Mouse (Mus musculus) kidney, postnatal 36 days (tissue): ENCODE measurements at regions not wholly inside any gene's neighbourhood (a gene's known extent, or its start where the extent isn't known, plus 50 kb on each side); places are given as distances from the start of the nearest gene placed in this dataset.

Source experiments
- DNase-seq, 2 experiments: peaks; one replicate each; pipeline ENCODE4 v3.0.0; 2021 to 2022; ENCODE audit warnings: mixed read lengths in 2 of 2

- no peak for DNase-seq
These were observed 141.9 kb downstream of the Cryba4 start for GRCm38 (mm10) chr5:112110306-112110969.

DNA sequence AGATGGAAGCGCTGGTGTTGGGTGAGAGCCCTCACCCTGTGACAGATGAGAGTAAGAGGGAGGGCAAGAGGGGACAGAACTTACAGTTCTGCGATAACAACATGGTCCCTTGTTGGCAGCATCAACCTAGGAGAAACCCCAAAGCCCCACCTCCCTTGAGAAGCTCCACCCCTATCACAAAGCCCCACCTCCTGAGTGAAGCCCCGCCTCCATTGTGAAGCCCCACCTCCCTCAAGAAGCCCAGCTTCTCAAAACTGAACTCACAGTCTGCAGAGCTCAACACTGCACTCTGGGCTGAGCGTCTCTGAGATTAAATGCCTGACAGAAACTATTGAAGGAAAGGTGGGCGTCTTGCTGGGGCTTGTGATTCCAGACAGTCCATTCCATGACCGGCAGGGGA is 131.6 kb downstream of the Cryba4 start:
- DNase-seq = no peak

- DNase-seq = no peak
These were observed 130.8 kb downstream of the Cryba4 start for GRCm38 (mm10) chr5:112121554-112121953.

DNA sequence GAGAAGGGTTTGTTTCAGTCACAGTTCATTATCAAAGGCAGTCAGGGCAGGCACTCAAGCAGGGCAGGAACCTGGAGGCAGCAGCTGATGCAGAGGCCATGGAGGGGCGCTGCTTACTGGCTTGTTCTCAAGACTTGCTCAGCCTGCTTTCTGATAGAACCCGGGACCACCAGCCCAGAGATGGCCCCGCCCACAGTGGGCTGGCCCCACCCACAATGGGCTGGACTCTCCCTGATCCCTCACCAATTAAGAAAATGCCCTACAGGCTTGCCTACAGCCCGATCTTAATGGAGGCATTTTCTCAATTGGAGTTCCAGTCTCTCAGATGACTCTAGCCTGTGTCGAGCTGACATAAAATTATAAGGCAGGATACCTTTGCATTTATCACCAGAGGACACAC is 129.7 kb downstream of the Cryba4 start:
- DNase-seq = no peak

- peak; percentile 5 to 26 for DNase-seq
These were observed 125.1 kb downstream of the Cryba4 start for GRCm38 (mm10) chr5:112127171-112127570.

DNA sequence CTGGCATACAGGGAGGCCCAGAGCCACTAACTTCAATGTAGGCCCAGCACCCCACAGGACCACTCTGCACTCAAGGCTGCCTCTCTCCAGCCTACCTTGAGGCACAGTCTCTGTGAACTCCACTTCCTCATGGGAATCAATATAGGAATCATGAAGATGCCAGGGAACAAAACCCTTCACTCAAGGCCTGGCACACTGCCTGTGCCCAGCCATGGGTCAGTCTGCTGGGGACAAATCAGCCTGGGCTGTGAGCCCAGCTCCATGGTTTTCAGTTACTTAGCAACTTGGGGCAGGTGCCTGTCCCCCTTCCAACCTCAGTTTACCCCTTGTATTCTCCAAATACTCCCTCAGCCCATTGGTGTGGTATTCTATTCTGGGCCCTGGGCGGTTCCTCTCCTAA is 119.6 kb downstream of the Cryba4 start:
- DNase-seq = peak; percentile 29 to 62

DNA sequence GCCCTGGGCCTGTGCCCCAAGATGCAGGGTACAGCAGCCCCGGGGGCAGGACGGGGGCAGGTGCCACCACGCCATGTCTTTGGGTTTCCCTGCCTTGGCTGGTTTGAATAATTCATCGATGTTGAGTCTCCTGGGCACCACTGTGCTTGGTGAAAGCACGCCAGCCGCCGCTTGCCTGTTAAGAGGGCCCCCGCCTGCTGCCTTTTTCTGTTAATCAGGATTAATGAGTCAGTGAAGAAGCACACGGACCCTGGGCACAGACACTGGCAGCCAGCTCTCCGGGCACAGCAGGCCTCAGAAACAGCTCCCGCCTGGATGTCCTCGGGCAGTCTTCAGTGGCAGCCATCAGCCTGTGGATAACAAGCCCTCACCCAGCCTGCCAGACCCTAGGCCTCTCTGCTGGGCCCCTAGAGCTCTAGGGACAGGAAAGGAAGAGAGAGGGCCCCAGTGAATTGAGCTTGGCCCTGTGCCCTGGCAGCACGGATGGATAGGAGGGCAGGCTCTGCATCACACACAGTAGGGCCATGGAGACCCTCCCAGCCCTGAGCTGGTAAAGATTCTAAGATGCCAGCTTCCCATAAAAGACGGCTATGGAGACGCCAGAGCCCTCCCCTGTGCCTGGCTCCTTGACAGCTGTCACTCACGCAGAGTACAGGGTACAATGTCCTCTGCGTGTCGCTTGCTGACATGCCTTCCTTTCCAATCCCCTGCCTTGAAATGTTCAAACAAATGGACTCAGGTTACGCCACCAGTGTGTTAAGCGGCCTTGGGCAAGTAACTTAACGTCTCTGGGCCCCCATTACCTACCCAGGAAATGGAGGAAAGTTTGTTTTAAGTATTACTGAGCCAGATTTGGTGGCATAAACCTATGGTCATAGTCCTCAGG is 118.4 kb downstream of the Cryba4 start:
- DNase-seq = peak; percentile 26 to 41

GRCm38 (mm10) chr5:112136646-112137045 is 115.7 kb downstream of the Cryba4 start:
- DNase-seq = no peak

- no peak for DNase-seq
These were observed 114.1 kb downstream of the Cryba4 start for GRCm38 (mm10) chr5:112138246-112138645.

- no peak for DNase-seq
These were observed 109.6 kb downstream of the Cryba4 start for GRCm38 (mm10) chr5:112142731-112143130.

GRCm38 (mm10) chr5:112143993-112144621 is 108.2 kb downstream of the Cryba4 start:
- DNase-seq = no peak

GRCm38 (mm10) chr5:112153675-112154085 is 98.6 kb downstream of the Cryba4 start:
- DNase-seq = peak; percentile 54 to 88

- no peak for DNase-seq
These were observed 97.7 kb downstream of the Cryba4 start for GRCm38 (mm10) chr5:112154650-112155049.

DNA sequence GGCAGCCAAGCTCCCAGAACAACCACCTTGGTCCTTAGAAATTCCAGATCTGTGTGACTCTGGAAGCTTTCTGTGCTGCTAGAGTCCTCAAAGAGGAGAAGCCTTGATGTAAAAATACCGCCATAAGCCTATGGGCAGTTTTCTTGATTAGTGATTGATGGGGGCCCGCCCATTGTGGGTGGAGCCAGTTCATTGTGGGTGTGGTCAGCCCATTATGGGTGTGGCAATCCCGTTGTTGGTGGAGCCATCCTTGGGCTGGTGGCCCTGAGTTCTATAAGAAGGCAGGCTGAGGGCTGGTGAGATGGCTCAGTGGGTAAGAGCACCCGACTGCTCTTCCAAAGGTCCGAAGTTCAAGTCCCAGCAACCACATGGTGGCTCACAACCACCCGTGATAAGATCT is 97.3 kb downstream of the Cryba4 start:
- DNase-seq = no peak

DNA sequence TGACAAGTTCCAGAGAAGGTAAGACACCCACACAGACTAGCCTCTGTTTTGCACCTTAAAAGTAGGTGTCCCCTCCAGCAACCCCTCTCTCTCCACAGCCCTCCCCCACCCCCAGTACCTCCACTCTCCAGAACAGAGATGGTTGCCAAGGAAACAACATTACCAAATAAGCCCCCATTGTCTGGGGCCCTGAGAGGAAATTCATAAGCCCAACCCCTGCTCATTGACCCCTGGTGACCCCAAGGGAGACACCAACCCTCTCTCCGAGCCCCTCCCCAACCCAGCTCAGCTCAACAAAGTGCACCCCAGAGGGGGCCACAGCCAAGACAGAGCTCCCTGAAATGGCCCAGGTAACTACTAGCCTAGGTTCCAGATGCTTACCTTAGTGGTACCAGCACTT is 96.3 kb downstream of the Cryba4 start:
- no peak for DNase-seq

- DNase-seq = no peak
These were observed 85.7 kb downstream of the Cryba4 start for GRCm38 (mm10) chr5:112166410-112167175.

GRCm38 (mm10) chr5:112167790-112168189 is 84.5 kb downstream of the Cryba4 start:
- no peak for DNase-seq

DNA sequence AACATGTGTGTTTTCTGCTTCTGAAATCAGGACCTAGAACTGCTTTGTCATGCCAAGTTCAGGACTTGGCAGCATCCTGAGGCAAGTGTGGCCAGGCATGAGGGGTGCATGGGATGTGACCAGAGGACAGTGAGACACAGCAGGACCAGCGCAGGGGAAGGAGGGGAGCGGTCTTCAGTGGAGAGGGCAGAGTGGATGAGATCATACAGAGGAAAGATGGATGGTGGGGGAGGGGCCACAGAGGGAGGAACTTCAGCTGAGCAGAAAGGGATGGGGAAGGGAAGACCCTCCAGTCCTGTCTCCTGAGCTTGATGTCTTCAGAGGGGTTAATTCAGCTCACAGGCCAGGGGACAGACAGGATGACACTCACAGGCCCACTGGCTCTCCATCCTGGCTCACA is 81.0 kb downstream of the Cryba4 start:
- no peak for DNase-seq

GRCm38 (mm10) chr5:112179213-112180057 is 72.9 kb downstream of the Cryba4 start:
- peak in 1 of 2 experiments; percentile 39 for DNase-seq

DNA sequence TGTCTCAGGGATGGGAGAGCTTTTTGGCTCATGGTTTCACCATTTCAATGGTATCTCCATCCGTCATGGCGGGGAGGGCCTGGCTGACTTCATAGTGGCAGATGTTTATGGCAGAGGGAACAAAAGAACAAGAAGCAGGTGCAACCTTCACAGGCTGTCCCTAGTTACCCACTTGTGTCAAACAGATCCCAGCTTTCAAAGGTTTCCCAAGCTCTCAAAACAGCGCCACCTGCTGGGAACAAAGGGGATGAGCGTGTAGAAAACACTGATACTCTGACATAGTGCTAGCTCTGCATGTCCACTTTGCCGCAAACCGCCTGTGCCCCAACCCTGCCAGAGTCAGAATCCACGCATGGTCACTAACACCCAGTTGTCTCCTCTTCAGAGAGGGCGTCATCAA is 69.5 kb downstream of the Cryba4 start:
- DNase-seq = peak in 1 of 2 experiments; percentile 35

DNA sequence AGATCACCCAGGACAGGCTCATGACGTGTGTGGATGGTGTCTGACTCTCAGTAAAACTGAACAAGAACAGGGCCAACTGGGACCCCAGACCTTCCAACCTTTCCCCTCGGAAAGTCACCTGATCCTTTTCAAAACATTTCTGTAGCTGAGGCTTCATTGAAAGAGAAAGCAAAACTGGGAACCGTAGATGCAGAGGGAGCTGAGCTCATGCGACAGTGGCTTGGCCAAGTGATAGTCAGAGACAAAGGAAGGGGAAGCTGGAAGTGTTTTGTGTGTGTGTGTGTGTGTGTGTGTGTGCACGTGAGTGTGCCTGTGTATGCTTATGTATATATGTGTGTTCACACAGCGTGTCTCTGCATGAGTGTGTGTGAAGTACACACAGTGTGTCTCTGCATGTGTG is 56.7 kb downstream of the Cryba4 start:
- no peak for DNase-seq
